In the genomic region with DNA sequence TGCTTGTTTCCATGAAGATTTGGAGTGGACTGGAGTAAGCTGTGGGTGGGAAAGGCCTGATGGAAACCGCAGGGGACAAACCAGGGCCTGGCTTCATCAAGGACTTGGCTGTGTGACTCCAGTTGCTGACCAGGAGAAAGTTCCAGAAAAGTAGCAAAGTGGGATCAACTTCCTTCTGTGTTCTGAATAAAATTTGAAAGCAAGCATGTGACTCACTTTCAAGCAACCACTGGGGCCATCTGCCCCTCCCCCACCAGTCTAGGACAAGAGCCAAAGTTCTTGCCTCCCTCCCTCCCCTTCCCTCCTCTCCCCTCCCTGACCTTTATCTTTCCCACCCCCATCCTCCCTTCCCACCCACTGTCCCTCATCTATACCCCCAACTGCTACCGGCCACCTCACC, we compare ENCODE assay signal across 11 mouse cellular contexts. TPM values are rescaled to one million over a fixed set of nuclear protein-coding genes. Genes with fewer than 3 reads are reported as not detected.
DNase-seq lines count a peak whose midpoint lies in the region; ATAC-seq lines count a peak whose summit lies in the region.
"Had no signal": no experiment of that assay in that cellular context is flagged by ENCODE, and none has a peak within 500 bp of the region (broad histone marks: within the 10 kb centered on the region; RNA-seq: fewer than 3 reads in every experiment).

No protein-coding gene starts in this region.

- H3K9me3 ChIP-seq in kidney, embryonic 14.5 days (ENCODE audit: control insufficient read depth, low read length) = no peaks in the 10 kb centered on the region
- H3K9me3 ChIP-seq: embryonic facial prominence, embryonic 12.5 days; G1E; limb, embryonic 15.5 days had no signal

- no peaks in the 10 kb centered on the region for H3K36me3 ChIP-seq in kidney, embryonic 14.5 days (ENCODE audit: control insufficient read depth, insufficient read depth, low read length)
- H3K36me3 ChIP-seq: embryonic facial prominence, embryonic 12.5 days; G1E; limb, embryonic 15.5 days had no signal

- WGBS in kidney, embryonic 14.5 days = 38% methylated on average over 2 of the region's 2 CpGs

- H3K27ac ChIP-seq in kidney, embryonic 14.5 days (ENCODE audit: low read depth, low read length) = no peak overlapping the region
- H3K27ac ChIP-seq: embryonic facial prominence, embryonic 12.5 days; limb, embryonic 15.5 days had no signal

- no peak overlapping the region for H3K9ac ChIP-seq in kidney, embryonic 14.5 days (ENCODE audit: low read depth, low read length)
- H3K9ac ChIP-seq: embryonic facial prominence, embryonic 12.5 days; limb, embryonic 15.5 days had no signal

- H3K4me1 ChIP-seq in kidney, embryonic 14.5 days (ENCODE audit: control insufficient read depth, insufficient read depth, low read length) = peaks cover 5% of the 10 kb centered on the region

- ATAC-seq in kidney, embryonic 14.5 days (ENCODE audit: low FRiP score, low TSS enrichment) = no peak
- no peak for ATAC-seq in granulocyte monocyte progenitor cell, adult 5-6 weeks (replicated peaks; ENCODE audit: poor library complexity, severe bottlenecking)
- no peak for ATAC-seq in megakaryocyte-erythroid progenitor cell, adult 5-6 weeks (replicated peaks; ENCODE audit: low FRiP score, low TSS enrichment, poor library complexity, severe bottlenecking)

- DNase-seq in kidney, adult 11 months = peak; percentile 24
- DNase-seq in ZHBTc4 (ENCODE audit: low read depth, low spot score) = peak; percentile 16
- peak; percentile 62 to 75 for DNase-seq in heart, adult 9 months (ENCODE audit: low spot score in 2 of 2)
- DNase-seq in lung, postnatal 4 days = peak; percentile 13 to 30
- DNase-seq in cerebellum, adult 18-20 months = no peak

- no peak overlapping the region for H3K4me3 ChIP-seq in kidney, embryonic 14.5 days (ENCODE audit: low read length)
- H3K4me3 ChIP-seq: embryonic facial prominence, embryonic 12.5 days; limb, embryonic 15.5 days had no signal

- H3K27me3 ChIP-seq in kidney, embryonic 14.5 days (ENCODE audit: control insufficient read depth, insufficient read depth, low read length) = 0 out of 2 replicates have a peak, but pooled peaks cover 2% of the 10 kb centered on the region

- H3K4me2 ChIP-seq in kidney, embryonic 14.5 days (replicated peaks; ENCODE audit: low read depth, low read length) = no peak overlapping the region
- H3K4me2 ChIP-seq: limb, embryonic 15.5 days had no signal

RNA-seq across cellular contexts. Expression of gene Scmh1, which starts 35.9 kb away (rescaled TPM):
- 32.8 and 50.0 TPM in 2 replicates for polyA plus RNA-seq in kidney, embryonic 14.5 days (2014; fragmentation: Nextera tagmentation; extraction: Ambion mirVana)
- 58.8 and 61.4 TPM in 2 replicates for total RNA-seq in granulocyte monocyte progenitor cell, adult 5-6 weeks (2014; fragmentation: Nextera tagmentation)
- total RNA-seq in granulocyte monocyte progenitor cell, adult 5-6 weeks (2017) = 7.8 and 10.1 TPM in 2 replicates
- total RNA-seq in megakaryocyte-erythroid progenitor cell, adult 5-6 weeks (2014; fragmentation: Nextera tagmentation) = 27.6 and 65.7 TPM in 2 replicates
- total RNA-seq in megakaryocyte-erythroid progenitor cell, adult 5-6 weeks (2017) = 9.7 and 16.9 TPM in 2 replicates
- polyA plus RNA-seq: G1E had no signal

Comparison
In these comparisons a context has a peak if more than half of its experiments do, and no peak if none do; other contexts are left out.
1. DNase-seq: peak in kidney, adult 11 months (single experiment), ZHBTc4 (single experiment), heart, adult 9 months (2 of 2) and lung, postnatal 4 days (2 of 2); none in cerebellum, adult 18-20 months (0 of 2).